Mouse (Mus musculus) embryonic facial prominence, embryonic 14.5 days (tissue): ENCODE results near the gene Rgl1. TPM values are rescaled to one million over a fixed set of nuclear protein-coding genes. Genes with fewer than 3 reads are reported as not detected.

ENCODE experiments used
- ATAC-seq: fragments of 200-750 bp; cut with Nextera tagmentation; 2 replicates; pipeline ENCODE4 v1.8.0; 2017; ENCODE audit warnings: low read depth, moderate number of reproducible peaks, moderate TSS enrichment
- DNase-seq: peaks from one replicate; pipeline ENCODE4 v3.0.0-alpha.2; 2015; ENCODE audit warnings: low spot score
- H3K27ac ChIP-seq: fragments of 300-500 bp; sonication (generic); replicated peaks from 2 replicates; pipeline ENCODE4 v1.5.1; 2014; ENCODE audit warnings: low read depth, mild to moderate bottlenecking, low read length, moderate library complexity
- H3K27me3 ChIP-seq: fragments of 300-500 bp; sonication (generic); replicated peaks from 2 replicates; pipeline ENCODE4 v1.6.1; 2014; ENCODE audit warnings: low read length; ENCODE audit not compliant: control insufficient read depth, insufficient read depth
- H3K36me3 ChIP-seq: fragments of 300-500 bp; sonication (generic); 2 replicates; pipeline ENCODE4 v1.6.1; 2014; ENCODE audit warnings: low read length, mixed read lengths; ENCODE audit not compliant: control insufficient read depth, insufficient read depth
- H3K4me1 ChIP-seq: fragments of 300-500 bp; sonication (generic); 2 replicates; pipeline ENCODE4 v1.6.1; 2014; ENCODE audit warnings: antibody characterized with exemption, low read length; ENCODE audit not compliant: control insufficient read depth, insufficient read depth
- H3K4me2 ChIP-seq: fragments of 300-500 bp; sonication (generic); 2 replicates; pipeline ENCODE4 v1.6.1; 2014; ENCODE audit warnings: low read depth, mild to moderate bottlenecking, low read length, moderate library complexity, mixed read lengths
- H3K4me3 ChIP-seq: fragments of 300-500 bp; sonication (generic); 2 replicates; pipeline ENCODE4 v1.5.1; 2014; ENCODE audit warnings: low read depth, mild to moderate bottlenecking, low read length
- H3K9ac ChIP-seq: fragments of 300-500 bp; sonication (generic); 2 replicates; pipeline ENCODE4 v1.6.1; 2014; ENCODE audit warnings: low read depth, mild to moderate bottlenecking, low read length, moderate library complexity, mixed read lengths
- H3K9me3 ChIP-seq: fragments of 300-500 bp; sonication (generic); 2 replicates; pipeline ENCODE4 v1.6.1; 2016; ENCODE audit warnings: low read length; ENCODE audit not compliant: control insufficient read depth
- WGBS: fragments of 180-500 bp; shearing (Covaris S2); extraction: QIAGEN DNeasy Blood & Tissue Kit; methylation state at CpG from one replicate; pipeline ENCODE4 v1.1.7; 2014; 5-methylcytosine and 5-hydroxymethylcytosine counted together
- polyA plus RNA-seq: library from polyadenylated mRNA; unstranded; fragments of >200 nt; fragmentation: Nextera tagmentation; extraction: Ambion mirVana; gene quantifications from 2 replicates; pipeline ENCODE4 v1.2.1, GENCODE M21; 2014

Gene Rgl1
- polyA plus RNA-seq, 1 experiment from 2014 or later = 43.7 TPM

DNA sequence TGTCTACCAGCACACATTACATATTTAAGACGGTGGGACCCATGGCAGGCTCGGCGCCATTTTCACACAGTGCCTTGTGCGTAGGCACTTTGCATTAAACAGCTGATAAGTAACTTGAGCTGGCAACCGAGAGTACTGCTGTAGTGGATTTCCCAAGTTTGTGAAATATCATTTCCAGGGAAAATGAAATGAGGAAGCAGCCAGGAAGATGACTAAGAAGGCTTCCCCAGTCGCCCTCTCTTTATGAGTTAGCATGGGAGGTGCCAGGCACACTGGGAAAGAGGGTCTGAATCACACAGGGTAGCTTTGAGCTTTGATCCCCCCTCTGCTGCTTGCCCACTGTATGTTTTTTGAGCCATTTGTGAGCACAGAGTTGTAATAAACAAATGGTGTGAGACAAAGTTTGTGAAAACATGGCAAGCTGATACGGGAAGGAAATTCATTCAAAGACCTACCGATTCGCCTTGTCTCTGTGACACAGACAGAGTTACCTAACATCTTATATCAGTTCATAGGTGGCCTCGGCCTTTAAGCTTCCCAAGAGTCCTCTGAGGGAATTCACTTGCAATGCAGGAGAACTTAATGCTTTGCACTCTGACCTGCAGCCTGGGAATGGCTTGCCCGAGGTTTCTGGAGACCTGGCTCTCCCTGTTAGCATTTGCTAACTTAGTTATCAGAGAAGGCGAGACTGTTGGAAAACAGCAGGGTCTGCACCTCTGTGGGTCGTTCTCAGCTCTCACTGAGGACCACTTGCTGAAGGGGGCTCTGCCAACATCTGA, 184.8 kb downstream of the Rgl1 start:
- Histone ChIP-seq H3K9ac (no peak overlapping the region), H3K27ac (no peak overlapping the region), H3K27me3 (no peaks in the 10 kb centered on the region), H3K4me2 (no peak overlapping the region), H3K4me3 (no peak overlapping the region), H3K4me1 (peaks cover 30% of the 10 kb centered on the region), H3K36me3 (no peaks in the 10 kb centered on the region), H3K9me3 (no peaks in the 10 kb centered on the region)
- ATAC-seq (no peak), DNase-seq (no peak)
- 61% methylated on average over 13 of the region's 13 CpGs for WGBS

DNA sequence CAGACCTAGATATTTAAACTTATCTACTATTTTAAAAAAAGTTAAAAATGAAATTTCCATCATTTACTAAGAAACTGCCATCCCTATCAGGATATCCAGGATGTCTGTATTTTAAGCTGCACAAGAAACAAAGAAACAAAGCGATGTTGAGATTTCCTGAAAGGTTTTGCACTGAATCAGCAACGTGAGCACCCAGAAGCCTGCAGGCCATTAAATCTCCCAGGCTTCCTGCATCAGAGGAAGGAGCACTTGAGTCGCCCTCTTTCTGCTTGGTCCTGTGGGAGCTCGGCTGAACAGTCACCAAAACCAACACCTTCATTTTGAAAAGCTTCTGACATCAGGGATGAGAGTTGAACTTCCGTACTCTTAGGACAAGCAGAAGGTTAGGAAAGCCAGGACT, 187.2 kb downstream of the Rgl1 start:
- 61% methylated on average over 5 of the region's 5 CpGs for WGBS
- DNase-seq = no peak
- Histone ChIP-seq H3K9me3 (no peaks in the 10 kb centered on the region), H3K4me1 (peaks cover 34% of the 10 kb centered on the region), H3K36me3 (no peaks in the 10 kb centered on the region), H3K4me3 (no peak overlapping the region), H3K27me3 (no peaks in the 10 kb centered on the region), H3K27ac (no peak overlapping the region), H3K9ac (no peak overlapping the region), H3K4me2 (no peak overlapping the region)
- no peak for ATAC-seq

DNA sequence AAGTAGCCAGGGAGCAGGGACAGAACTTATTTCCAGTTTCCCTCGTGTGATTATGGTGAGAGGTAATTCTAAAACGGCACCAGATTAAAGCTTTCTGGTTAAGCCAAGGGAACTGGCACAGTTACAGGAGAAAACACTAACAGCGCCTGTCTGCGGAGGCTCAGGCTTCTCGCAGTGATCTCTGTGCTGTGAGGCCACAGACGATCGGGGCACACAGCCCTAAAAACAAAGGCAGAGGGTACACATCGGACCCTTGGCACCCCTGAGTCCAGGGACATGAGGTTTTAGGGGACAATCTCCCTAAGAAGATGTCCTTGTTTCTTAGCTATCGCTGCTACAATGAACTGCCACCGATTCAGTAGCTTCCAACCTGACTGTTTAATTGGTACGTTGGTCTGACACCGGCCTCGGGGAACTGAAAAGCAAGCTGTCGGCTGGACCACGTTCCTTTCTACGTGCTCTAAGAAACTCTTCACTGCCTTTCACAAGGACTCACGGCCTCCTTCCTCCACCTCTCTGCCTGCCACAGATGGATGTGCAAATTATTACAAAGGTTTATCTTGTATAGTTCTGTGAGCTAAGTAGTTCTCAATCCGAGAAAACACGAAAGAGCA, 187.9 kb downstream of the Rgl1 start:
- H3K9ac ChIP-seq = no peak overlapping the region
- H3K36me3 ChIP-seq = no peaks in the 10 kb centered on the region
- no peaks in the 10 kb centered on the region for H3K27me3 ChIP-seq
- DNase-seq (peak; percentile 45), ATAC-seq (no peak)
- H3K9me3 ChIP-seq = no peaks in the 10 kb centered on the region
- no peak overlapping the region for H3K27ac ChIP-seq
- 36% methylated on average over 19 of the region's 19 CpGs for WGBS
- peaks cover 41% of the 10 kb centered on the region for H3K4me1 ChIP-seq
- H3K4me2 ChIP-seq = no peak overlapping the region
- no peak overlapping the region for H3K4me3 ChIP-seq

DNA sequence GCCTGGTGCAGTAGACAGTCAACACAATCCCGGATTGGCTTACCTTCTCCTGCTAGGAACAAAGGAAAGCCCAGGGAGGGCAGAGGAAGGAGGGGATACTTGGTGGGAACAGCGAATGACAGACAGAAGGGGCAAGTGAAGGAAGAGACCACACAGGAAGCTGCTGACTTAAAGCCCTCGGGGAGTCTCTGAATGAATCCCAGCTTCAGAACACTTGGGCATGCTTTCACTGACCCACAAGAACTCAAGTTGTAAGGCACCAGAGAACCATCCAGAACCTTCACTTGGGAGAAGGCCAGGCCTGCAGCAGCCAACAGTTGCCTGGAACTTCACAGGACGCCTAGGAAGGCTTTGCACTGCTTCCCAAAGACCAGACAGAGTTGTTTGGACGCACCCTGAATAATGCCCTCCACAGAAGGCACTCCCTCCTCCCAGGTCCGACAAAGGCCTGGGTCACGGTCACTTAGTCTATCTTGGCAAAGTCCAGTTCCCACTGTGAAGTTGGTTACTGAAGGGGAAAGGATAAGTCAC, 189.5 kb downstream of the Rgl1 start:
- H3K4me1 ChIP-seq = peaks cover 34% of the 10 kb centered on the region
- H3K4me3 ChIP-seq = no peak overlapping the region
- no peak for DNase-seq
- H3K9ac ChIP-seq = no peak overlapping the region
- no peaks in the 10 kb centered on the region for H3K9me3 ChIP-seq
- H3K4me2 ChIP-seq = no peak overlapping the region
- 34% methylated on average over 7 of the region's 7 CpGs for WGBS
- ATAC-seq = no peak; the same call in 1 of the 2 replicates
- H3K27me3 ChIP-seq = no peaks in the 10 kb centered on the region
- no peaks in the 10 kb centered on the region for H3K36me3 ChIP-seq
- no peak overlapping the region for H3K27ac ChIP-seq

DNA sequence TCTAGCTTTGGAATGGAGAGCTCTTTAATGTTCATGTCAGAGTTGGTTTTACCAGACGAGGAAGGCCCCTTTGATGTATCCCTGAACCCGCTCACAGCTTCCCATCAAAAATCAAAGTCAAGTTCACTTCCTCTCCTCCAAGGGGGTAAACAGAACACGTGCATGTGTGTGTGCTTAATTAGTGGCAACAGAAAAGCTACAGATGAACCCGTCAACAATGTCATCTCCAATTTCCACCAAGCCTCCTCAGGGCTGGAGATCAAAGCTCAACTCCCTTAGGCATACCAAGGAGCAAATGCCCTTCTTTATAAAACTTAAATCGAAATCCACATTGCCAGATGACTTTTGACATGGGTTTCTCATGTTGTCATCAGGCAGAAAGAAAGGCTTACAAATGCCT, 191.1 kb downstream of the Rgl1 start:
- H3K27me3 ChIP-seq = no peaks in the 10 kb centered on the region
- H3K4me3 ChIP-seq = no peak overlapping the region
- no peaks in the 10 kb centered on the region for H3K9me3 ChIP-seq
- H3K9ac ChIP-seq = no peak overlapping the region
- peaks cover 30% of the 10 kb centered on the region for H3K4me1 ChIP-seq
- WGBS = 30% methylated on average over 5 of the region's 5 CpGs
- DNase-seq (peak; percentile 42), ATAC-seq (no peak)
- no peak overlapping the region for H3K27ac ChIP-seq
- H3K4me2 ChIP-seq = no peak overlapping the region
- peaks cover 5% of the 10 kb centered on the region; the same call in 1 of the 2 replicates for H3K36me3 ChIP-seq

DNA sequence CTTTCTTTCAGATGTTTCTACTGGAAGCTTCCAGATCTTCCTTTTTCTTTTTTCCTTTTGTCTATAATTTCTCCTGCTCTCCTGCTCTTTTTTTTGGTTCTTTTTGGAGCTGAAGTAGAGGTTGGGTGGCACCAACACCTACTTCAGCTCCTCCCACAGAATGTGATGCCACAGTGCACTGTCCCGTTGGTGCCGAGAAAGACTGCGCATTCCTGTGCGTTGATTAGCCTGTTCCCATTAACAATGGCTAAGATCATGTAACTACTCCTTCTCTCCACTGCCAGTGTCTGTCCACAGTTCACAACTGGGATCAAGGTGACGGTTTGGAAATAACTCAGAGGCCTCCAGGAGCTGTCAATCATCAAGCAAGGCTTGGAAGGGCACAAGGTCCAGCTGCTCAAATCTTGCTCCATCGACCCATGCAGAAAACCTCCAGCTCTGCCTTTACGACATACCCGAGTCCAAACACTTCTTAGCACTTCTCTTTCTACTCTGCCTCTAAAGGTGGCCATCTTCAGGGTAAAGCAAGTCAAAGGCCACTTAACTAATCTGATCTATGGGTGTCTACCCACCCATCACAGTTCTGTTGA, 192.6 kb downstream of the Rgl1 start:
- no peak overlapping the region for H3K4me3 ChIP-seq
- H3K4me2 ChIP-seq = no peak overlapping the region
- H3K36me3 ChIP-seq = peaks cover 5% of the 10 kb centered on the region; the same call in 1 of the 2 replicates
- no peak overlapping the region for H3K27ac ChIP-seq
- no peaks in the 10 kb centered on the region for H3K9me3 ChIP-seq
- WGBS = 53% methylated on average over 8 of the region's 8 CpGs
- peaks cover 30% of the 10 kb centered on the region for H3K4me1 ChIP-seq
- no peak for DNase-seq
- no peak overlapping the region for H3K9ac ChIP-seq
- ATAC-seq = peak; percentile 28; the same call in 1 of the 2 replicates
- no peaks in the 10 kb centered on the region for H3K27me3 ChIP-seq

DNA sequence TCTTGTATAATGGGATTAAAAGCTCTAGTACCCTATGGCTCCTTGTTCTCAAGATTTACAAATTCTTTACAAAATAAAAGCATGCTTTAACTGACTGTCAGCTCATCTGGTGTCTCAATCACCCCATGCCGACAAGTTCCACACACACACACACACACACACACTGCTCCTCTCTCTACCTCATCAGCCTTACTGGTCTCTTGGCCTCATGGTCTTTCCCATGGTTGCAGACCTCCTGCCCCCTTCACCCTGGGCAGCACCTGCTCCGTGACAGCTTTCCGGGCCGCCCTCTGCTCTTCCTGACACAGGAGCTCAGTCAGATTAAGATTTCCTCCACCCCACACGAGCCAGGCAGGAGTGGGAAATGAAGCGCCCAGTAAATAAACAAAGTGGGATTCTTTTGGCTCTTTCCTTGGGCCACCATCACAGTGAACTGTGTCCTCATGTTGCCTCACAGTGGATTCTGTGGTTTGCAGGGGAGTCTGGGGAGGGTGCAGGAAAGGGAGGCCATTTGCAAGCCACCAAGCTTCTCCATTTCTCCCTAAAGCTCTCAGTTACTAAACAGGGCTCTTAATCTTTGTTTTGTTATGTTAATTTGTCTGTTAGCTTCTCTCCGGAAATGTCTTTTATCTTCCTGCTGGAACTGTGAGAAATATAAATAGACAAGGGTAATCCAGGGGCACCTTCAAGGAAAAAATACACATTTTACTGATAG, 193.2 kb downstream of the Rgl1 start:
- no peak overlapping the region for H3K4me2 ChIP-seq
- WGBS = 42% methylated on average over 7 of the region's 7 CpGs
- H3K9me3 ChIP-seq = no peaks in the 10 kb centered on the region
- H3K27ac ChIP-seq = no peak overlapping the region
- H3K9ac ChIP-seq = no peak overlapping the region
- DNase-seq (no peak), ATAC-seq (no peak)
- no peak overlapping the region for H3K4me3 ChIP-seq
- peaks cover 30% of the 10 kb centered on the region for H3K4me1 ChIP-seq
- peaks cover 5% of the 10 kb centered on the region; the same call in 1 of the 2 replicates for H3K36me3 ChIP-seq
- no peaks in the 10 kb centered on the region for H3K27me3 ChIP-seq

DNA sequence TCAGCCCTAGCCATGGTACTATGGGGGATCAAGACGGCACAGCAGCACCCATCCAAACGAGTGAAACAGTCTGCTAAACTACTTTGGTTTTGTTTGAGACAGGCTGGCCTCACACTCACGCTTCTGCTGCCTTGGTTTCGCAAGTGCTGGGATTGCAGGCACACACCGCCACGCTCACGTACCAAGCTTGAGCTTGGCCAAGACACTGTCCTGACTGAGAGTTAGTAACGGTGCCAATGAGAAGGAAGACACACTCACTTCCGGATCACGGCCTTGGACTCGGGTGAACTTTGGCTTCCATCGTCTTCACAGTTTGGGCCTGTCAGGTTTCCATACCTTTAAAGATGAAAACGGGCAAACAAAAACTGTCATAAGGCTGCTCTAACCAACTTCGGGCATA, 194.8 kb downstream of the Rgl1 start:
- DNase-seq (no peak), ATAC-seq (no peak)
- Histone ChIP-seq H3K9me3 (no peaks in the 10 kb centered on the region), H3K4me1 (peaks cover 28% of the 10 kb centered on the region), H3K4me3 (no peak overlapping the region), H3K9ac (no peak overlapping the region), H3K36me3 (peaks cover 5% of the 10 kb centered on the region; the same call in 1 of the 2 replicates), H3K27me3 (no peaks in the 10 kb centered on the region), H3K27ac (no peak overlapping the region), H3K4me2 (no peak overlapping the region)
- WGBS = 92% methylated on average over 14 of the region's 14 CpGs
